Mouse (Mus musculus) ovary, postnatal 36 days (tissue): ENCODE data around the gene Slc35c1.

ENCODE experiments used
- DNase-seq: peaks from one replicate; pipeline ENCODE4 v3.0.0; 2022; ENCODE audit warnings: low spot score, mixed read lengths

Slc35c1 gene

GRCm38 (mm10) chr2:92403776-92404319, 56.5 kb downstream of the Slc35c1 start:
- DNase-seq, result no peak
